Mouse (Mus musculus) CH12.LX (cell line): ENCODE measurements around the gene Cd8a.

Experiments used
- MAFK ChIP-seq: IDR thresholded peaks from 2 replicates; pipeline ENCODE4 v1.6.1; 2011; ENCODE audit warnings: low read length, improper control_type of control experiment; ENCODE audit not compliant: insufficient replicate concordance
- ZNF384 ChIP-seq: IDR thresholded peaks from 2 replicates; pipeline ENCODE4 v1.6.1; 2012; ENCODE audit warnings: low read depth, low read length, improper control_type of control experiment, inconsistent platforms

- TF ChIP-seq MAFK (no peak), ZNF384 (no peak)
These were observed 3.8 kb upstream of the Cd8a start for GRCm38 (mm10) chr6:71369416-71369815.
